Mouse (Mus musculus): ENCODE results near the gene Ptpn14.
"Not testable (repeated sequence)": the region's sequence is repeated elsewhere in the genome, so short reads cannot be mapped to it uniquely, and the experiment has no call there.

Ptpn14 gene

DNA sequence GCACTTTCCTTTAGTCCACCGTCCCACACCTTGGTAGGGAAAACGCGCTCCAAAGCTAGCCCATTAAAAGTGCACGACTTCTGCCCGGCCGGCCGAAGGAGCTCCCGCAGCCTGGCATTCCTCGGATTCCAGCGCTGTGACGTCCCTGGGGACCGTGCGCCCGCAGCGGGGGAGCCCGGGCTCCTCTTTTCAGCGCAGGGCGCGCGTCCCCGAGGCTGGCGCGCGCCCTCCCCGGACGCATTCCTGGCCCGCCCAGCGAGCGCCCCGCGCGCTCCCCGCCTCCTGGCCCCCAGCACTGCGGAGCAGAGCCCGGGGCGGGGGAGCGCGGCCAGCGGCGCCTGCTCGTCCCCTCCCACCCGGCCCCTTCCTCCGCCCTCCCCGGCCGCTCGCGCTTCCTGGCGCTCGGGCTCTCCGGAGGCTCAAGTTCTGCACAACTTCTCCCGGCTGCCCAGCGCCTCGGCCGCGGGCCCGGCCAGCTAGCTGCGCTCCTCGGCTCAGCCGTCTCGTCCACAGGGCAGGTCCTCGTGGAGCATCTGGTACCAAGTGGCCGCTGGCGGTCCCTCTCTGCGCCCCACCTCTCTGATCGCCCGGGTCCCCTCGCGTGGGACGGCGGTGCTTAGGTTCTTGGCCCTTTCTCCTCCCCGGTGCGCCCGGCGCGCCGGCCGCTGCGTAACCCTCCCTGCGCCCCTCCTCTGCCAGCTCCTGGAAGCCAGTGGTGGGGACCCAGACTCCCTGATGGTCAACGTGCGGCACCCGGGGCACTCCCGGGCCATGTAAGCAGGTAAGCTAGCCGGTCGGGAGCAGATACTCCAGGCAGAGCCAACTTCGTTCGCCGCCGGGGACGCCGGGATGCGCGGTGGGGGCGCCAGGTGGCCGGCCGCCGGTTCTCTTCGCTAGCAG lies at the start of gene Ptpn14:
TSS of gene Ptpn14 (plus strand) at position 385 of the 900 bp plus-strand sequence.
- peak; percentile 86 for DNase-seq (ENCODE audit: low spot score)

DNA sequence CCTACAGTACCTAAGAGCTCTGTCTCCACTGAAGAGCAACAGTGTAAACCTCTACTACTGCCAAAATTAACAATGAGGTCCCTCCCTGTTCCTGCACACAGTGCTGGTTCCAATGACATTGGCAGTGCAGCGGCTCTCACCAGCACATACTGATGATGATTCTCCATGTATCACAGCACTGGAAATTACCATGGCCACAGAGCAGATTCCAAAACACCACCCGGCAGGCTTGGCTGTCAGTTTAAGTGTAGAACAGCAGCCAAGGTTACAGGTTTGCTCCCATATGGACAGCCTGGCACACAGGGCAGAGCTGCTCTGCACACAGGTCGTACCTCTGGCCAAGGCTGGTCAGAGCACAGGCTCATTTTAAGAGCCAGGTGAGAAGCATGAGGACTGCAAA lies 48.5 kb upstream of the Ptpn14 start:
- DNase-seq (ENCODE audit: low spot score) = no peak

DNA sequence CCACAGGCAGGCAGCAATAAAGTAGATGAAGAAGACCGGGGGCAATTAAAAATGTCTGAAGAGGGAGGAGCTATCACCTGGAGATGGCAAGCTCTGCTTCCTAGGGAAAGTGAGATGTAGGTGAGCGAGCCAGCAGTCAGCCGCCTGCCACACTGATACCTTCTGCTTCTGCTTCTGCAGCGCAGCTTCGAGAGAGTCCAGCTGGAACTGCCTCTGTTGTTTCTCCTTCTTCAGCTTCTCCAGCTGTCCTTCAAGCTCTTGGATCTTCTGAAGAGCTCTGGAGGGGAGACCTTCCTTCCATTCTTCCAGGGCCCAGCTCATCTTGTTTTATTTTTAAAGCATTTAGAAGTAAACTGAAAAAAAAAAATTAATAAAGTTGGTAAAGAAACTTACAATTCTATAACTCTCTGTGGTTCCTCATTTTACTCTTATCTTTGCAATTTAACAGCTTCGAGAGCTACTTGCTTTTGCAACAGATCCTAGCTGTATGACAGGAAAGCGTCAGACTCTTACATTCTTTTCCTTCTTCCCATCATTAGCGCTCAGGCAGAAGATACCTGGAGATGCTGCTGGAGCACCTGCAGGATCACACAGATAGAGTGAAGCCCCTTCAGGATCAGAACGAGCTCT lies 43.2 kb upstream of the Ptpn14 start:
- no peak for DNase-seq (ENCODE audit: low spot score)

DNA sequence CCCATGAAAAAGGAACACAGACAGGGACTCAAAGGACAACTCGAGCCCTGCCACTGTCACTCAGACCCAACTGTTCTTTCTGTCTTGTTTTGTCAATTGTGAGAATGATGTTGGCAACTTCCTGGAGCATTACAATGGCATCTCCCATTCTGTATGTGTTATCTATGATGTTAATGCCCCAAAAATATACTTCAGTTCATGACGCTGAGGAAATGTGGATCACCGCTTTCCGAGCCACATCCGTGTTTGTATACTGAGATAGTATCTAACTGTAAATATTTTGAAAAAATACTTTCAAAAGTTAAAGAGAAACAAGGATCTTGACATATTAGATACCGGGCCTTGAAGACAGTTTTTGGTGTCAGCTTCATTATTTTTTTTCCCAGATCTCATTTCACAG lies 42.0 kb upstream of the Ptpn14 start:
- DNase-seq (ENCODE audit: low spot score) = no peak

DNA sequence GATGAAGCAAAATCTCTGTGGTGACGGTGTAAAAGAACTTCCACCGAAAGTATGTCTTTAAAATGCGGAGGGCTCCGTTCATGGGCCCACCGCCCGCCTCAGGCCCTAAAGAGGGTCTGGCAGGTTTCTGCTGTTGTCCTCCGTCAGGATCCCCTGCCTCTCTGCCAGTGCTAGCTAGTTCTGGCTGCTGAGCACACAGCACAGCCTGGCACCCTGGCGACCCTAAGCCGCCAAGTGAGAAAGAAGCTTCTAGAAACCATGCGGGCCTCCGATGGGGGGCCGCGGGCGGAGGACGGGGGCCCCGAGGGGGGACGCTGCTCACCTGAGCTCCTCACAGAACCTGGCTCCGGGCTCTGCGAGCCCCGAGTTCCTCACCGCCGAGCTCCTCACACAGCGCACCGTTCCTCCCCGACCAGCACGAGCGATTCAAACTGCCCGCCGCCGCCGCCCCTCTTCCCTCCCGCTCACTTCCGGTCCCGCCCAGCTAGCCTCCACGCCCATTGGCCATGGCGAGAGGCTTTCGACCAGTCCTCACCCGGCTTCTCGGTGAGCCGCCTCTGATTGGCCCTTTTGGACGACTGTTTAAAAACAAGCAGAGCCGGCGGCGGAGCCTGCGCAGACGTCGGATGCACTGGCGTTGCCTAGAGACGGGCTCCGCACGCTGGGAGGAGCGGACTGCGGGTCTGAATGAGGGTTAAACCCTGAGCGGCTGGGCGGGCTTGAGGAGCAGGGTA lies 40.2 kb upstream of the Ptpn14 start, which contains the start of gene Cenpf:
TSS of gene Cenpf (minus strand) at position 433 of the 734 bp plus-strand sequence.
- peak; percentile 97 for DNase-seq (ENCODE audit: low spot score)

DNA sequence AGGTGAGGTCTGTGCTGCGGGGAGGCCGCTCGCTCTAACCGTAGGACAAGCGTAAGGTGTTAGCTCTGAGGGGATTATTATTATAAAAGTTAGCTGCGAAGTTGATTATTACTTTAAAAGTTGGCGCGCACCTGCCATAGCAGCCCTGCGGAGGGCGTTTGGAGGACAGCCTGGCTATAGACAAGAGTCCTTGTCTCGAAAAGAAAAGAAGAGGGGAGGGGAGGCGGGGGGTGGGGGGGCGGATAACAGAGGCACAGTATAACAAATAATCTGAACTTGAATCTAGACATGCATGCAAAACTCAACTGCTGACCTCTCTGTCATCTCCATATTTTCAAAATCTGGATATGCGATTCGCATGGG lies 39.7 kb upstream of the Ptpn14 start:
- DNase-seq (ENCODE audit: low spot score) = no peak

DNA sequence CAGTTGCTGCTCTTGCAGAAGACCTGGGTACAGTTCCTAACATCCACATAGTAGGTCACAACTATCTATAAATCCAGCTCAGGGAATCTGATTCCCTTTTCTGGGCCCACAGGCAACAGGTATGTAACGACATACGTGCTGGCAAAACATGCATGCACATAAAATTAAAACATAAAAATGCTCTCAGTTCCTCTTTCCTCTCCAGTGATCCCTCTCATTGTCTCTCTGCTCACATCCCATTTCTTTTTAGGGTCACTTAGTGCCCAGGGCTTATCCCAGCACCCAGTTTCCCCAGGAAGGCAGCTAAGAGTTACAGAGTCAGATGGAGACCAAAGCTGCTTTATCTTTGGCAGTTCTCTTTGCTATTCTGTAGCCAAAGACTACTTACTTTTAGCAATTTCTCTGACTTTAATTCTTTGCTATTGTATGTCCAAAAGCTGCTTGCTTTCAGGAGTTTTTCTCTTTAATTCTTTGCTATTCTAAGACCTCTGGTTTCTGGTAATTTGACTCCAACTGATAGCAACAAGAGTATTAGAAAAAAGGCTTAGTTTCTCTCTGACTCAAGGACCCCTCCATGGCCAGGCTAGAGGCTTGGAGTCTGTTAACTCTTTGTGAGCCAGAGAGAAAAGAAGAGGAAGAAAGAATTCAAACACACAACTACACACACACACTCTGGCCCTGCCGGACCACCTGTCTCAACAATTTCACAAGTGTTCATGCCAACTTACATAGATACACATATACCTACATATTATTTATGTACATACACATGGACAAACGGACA lies 38.8 kb upstream of the Ptpn14 start:
- no peak for DNase-seq (ENCODE audit: low spot score)

DNA sequence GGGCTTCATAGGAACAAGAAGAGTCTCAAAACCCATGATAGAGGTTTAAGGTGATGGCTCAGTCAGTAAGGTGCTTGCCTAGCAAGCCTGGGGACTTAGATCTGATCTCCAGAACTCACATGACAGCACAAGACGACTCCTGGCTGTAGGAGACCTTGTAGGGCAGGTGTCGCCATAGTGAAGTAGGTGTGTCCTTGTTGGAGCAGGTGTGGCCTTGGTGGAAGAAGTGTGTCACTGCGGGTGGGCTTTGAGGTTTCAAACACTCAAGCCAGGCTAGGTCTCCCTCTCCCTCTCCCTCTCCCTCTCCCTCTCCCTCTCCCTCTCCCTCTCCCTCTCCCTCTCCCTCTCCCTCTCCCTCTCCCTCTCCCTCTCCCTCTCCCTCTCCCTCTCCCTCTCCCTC lies 35.6 kb upstream of the Ptpn14 start:
- not testable (repeated sequence) for DNase-seq (ENCODE audit: low spot score)

DNA sequence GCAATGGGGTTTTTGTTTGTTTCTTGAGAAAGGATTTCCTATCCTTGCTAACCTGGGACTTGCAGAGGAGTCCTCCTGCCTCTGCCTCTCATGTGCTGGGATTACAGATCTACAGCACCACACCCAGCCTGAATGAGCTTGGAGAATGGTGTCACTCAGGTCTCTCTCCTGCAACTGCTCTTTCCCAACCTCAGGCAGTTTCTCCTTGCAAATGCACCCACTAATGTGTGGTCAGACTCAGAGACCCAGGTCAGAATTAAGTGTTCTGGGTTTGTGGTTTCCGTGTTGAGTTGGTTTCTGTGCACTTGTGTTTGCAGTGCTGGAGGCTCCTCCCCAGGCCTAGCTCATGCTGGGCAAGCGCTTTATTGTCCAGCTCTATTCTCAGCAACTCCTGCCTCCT lies 33.7 kb upstream of the Ptpn14 start:
- DNase-seq (ENCODE audit: low spot score) = no peak

DNA sequence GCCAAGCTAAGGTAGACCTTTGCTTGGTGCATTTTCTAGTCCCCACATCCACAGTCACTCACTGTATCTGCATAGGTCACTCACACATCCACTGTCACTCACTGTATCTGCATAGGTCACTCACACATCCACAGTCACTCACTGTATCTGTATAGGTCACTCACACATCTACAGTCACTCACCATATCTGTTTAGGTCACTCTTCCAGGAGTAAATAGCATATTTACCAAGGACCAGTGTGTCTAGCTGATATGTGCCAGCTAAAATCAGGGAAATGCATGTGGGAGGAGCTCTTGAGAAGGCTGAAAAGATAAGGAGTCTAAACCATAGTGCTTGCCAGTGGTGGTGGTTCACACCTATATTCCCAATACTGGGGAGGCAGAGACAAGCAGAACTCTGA lies 32.7 kb upstream of the Ptpn14 start:
- no peak for DNase-seq (ENCODE audit: low spot score)

DNA sequence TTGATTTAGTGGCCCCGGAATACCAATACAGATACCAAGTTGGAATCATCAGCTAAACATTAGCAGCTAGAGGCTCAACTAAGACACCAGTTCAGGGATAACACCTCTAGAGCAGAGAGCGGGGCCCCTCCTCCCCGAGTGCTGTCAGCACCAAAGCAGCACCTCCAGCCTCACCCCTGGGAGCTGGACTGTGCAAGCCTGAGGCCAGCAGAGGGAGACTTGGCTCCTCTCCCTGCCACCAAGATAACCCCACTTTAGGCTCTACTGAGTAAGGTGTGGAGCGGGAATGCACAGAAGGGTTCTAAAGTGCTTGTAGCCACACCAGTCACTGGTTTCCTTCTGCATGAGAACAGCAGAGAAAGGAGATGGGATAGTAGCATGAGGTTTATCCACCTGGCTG lies 29.7 kb upstream of the Ptpn14 start:
- DNase-seq (ENCODE audit: low spot score) = no peak

DNA sequence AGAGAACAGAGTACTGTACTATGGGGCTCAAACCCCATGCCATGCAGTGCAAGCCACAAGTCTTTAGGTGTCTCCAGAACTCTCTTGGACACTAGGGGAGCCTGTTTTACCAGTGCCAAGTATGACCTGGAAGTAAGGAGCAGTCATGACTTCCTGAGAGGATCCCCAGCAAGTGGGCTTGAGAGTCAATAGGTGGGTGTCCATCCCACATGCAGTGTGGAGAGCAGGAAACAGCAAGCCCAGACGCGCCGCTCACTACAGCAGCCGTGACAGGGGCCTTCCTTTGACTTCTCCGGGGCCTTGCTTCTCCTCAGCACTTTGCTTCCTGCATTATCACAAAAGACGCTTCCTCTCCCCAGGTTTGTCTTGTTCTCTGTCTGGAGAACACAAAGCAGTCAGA lies 27.9 kb upstream of the Ptpn14 start:
- no peak for DNase-seq (ENCODE audit: low spot score)

DNA sequence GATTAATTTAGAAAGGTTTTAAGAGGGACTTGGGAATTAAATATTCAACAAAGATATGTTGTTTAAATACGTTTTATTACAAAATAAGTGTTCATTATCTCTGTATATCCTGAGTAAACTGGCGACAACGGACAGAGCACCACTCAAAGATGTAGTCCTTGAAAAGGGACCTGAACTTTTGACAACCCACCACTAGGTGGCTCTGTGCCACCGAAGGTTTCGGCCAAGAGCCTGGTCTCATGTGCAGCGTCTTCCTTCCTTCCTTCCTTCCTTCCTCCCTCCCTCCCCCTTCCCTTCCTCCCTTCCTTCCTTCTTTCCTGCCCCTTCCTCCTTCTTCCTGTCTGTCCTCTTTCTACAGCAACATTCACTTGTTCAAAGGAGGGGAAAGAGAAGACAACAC lies 27.1 kb upstream of the Ptpn14 start:
- peak; percentile 91 for DNase-seq (ENCODE audit: low spot score)

DNA sequence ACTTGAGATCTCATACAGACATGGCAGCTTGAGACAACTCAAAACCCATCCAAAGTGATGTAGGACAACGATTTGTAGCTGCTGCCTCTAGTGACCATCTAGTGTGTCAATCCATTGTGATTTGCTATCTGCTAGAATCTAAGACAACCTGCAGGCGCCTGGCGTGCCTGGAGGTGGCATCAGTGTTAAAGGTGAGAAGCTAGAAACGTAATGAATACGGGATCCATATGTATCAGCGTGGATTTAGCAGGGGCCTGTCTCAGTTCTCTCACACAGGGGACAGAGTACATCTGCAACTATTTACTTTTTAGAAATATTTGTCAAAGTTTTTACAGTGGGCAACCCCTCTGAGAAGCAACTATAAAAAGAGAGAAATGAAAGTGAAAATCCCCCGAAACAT lies 24.9 kb upstream of the Ptpn14 start:
- no peak for DNase-seq (ENCODE audit: low spot score)

DNA sequence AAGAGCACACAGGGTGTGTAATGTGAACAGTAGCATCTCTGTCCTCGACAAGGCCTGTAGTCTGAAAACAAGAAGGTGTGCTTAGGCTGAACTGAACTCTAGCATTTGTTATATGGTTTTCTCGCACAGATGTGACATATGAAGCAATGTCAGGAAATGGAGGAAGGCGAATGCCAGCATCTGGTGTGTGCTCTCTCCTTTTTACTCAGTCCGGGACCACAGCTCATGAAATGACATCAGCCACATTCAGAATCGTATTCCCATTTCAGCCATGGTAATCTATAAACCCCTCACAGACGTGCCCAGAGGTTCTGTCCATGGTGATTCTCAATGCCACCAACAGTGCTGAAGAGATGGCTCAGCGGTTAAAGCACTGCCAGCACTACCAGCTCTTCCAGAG lies 24.5 kb upstream of the Ptpn14 start:
- DNase-seq (ENCODE audit: low spot score) = no peak

DNA sequence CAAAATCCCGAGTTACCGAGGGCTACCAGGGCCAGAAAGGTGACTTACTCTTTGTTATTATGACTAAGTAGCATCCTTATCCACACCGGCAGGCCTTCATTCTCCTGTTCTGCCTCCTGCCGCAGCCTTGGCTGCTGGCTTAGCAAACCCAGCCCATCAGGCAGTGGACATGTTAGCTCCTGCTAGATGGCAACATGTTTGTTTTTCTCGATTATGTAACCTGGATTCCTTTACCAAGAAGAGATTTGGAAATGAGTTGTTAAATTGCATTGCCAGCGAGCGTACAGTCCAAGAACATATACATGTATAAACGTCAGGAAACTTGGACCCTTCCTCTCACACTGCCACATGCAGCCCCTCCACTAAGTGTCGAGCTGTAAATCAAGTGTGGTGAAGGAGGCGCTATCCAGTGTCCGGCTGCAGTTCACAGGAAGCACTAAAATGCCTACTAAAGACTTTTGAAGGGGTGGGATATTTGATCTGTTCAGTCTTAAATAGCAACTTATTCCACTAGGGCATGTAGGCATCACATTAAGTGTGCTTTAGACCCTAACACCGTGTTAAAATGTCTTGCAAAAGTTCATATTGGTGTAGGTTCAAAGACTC lies 21.9 kb upstream of the Ptpn14 start:
- DNase-seq (ENCODE audit: low spot score) = no peak

DNA sequence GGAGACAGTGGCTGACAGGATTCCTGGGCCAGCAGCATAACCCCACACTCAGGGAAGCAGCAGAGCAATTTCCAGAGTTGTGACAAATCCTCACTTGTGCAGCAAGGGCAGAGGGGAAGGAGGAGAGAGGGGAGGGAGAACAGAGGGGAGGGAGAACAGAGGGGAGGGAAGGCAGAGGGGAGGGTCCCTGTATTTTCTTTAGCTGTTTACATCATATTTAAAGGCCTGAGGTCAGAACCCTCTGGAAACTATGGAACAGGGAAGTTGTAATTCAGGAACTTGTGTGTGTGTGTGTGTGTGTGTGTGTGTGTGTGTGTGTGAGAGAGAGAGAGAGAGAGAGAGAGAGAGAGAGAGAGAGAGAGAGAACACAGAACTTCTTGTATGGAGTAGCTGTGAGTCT lies 21.1 kb upstream of the Ptpn14 start:
- DNase-seq (ENCODE audit: low spot score) = no peak

DNA sequence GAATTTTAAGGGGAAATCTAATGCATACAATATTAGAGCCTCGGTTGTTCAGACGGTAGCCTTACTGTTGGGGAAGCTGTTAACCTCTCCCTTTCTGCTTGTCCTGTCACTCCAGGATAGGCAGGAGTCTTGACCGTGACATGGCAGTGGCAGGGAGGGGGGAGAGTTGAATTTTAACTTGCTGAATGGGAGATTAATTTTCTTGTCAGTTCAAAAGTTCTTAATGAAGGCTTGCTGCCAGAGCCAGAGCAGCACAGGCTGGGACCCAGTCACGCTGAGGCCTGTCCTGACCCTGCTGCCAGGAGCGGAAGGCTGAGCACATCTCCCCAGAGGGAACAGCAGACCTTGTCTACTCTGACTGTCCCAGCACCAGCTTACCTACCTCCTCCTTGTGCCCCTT lies 20.6 kb upstream of the Ptpn14 start:
- DNase-seq (ENCODE audit: low spot score) = no peak

DNA sequence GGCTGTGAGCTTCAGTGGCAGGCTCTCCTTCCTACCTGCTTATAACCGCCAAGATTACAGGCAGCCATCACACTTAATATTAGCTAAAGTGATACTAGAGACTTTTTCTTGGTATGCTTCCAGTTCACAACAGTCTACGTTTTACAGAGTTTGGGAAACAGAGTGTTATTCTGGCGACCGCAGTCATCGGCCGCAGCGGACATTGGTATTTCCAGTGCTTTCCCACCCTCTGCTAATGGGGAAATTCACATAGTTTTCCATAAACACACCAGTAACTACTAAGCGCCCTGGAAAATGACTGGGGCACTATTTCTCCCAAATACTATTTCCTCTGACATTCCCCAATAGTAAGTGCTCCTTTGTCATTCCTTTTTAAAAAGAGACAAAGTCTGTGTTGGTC lies 19.1 kb upstream of the Ptpn14 start:
- DNase-seq (ENCODE audit: low spot score) = no peak

DNA sequence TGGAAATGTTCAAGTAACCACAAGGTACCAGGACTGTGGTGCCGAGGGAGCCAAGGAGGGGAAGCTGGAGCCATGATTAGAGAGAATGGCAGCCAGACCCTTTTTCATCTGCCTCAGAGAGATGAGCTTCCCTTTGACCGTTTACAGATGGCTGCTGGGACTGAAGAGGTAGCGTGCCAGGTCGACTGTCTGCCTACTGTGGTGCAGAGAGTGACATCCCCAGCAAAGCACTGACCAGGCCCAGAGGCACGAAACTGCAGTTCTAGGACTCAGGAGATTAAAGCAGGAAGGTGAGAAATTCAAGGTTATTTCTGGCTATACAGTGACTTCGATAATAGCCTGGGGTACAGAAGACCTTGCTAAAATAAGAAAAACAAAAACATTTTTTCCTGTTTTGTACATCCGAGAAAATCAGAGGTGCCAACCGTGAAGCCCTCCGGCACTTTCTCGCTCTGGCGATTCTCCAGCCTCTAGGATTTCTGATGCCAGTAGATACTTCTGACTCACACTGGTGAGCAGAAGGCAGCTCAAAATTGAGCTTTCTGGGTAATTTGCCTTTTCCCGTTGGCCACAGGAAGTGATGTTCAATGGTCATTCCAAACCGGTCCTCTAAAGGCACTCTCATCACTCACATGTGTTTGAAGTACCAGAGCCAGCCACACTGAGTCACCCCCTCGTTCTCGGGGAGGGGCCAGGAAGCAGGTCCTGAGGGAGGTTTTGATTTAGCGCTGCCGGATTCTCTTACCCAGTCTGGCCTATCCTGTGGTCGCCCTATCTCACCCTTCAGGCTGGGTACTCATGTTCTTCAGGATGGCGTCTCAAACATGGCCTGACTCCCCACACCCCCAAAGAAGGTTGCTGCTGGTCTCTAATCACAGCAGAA lies 11.9 kb upstream of the Ptpn14 start:
- no peak for DNase-seq (ENCODE audit: low spot score)

DNA sequence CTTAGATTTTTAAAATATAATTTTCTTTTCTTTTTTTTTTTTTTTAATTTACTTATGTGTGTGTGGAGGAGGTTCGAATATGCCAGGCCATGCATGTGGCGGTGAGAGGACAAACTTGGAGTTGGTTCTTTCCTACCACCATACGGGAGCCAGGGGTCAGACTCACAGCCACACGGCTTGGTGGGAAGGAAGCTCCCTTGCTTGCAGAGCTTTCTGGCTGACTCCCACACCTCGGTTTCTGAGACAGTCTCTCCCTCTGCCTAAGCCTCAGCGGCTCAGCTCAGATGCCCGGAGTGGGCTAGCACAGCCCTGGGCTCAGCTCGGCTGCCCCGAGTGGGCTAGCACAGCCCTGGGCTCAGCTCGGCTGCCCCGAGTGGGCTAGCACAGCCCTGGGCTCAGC lies 10.5 kb upstream of the Ptpn14 start:
- no peak for DNase-seq (ENCODE audit: low spot score)
